Mouse (Mus musculus) forebrain, embryonic 14.5 days (tissue): ENCODE data around the gene B4galnt3. TPM values are rescaled to one million over a fixed set of nuclear protein-coding genes. Genes with fewer than 3 reads are reported as not detected.

Experiments used
- ATAC-seq: fragments of 200-750 bp; cut with Nextera tagmentation; 2 replicates; pipeline ENCODE4 v1.8.0; 2017; ENCODE audit warnings: mild to moderate bottlenecking, moderate library complexity
- DNase-seq: peaks from one replicate; pipeline ENCODE4 v3.0.0-alpha.2; 2015; ENCODE audit warnings: low spot score
- H3K27ac ChIP-seq: fragments of 300-500 bp; sonication (generic); 2 replicates; pipeline ENCODE4 v1.5.1; 2014; ENCODE audit warnings: low read depth, mild to moderate bottlenecking, control low read depth, low read length, moderate library complexity
- H3K27me3 ChIP-seq: fragments of 300-500 bp; sonication (generic); replicated peaks from 2 replicates; pipeline ENCODE4 v1.6.1; 2014; ENCODE audit warnings: low read length, control low read depth, mixed read lengths; ENCODE audit not compliant: control insufficient read depth, insufficient read depth
- H3K36me3 ChIP-seq: fragments of 300-500 bp; sonication (generic); 2 replicates; pipeline ENCODE4 v1.6.1; 2014; ENCODE audit warnings: low read length, control low read depth; ENCODE audit not compliant: control insufficient read depth, insufficient read depth
- H3K4me1 ChIP-seq: fragments of 300-500 bp; sonication (generic); 2 replicates; pipeline ENCODE4 v1.6.1; 2014; ENCODE audit warnings: antibody characterized with exemption, low read length, control low read depth; ENCODE audit not compliant: control insufficient read depth, insufficient read depth
- H3K4me2 ChIP-seq: fragments of 300-500 bp; sonication (generic); 2 replicates; pipeline ENCODE4 v1.6.1; 2014; ENCODE audit warnings: mild to moderate bottlenecking, control low read depth, low read length
- H3K4me3 ChIP-seq: fragments of 300-500 bp; sonication (generic); 2 replicates; pipeline ENCODE4 v1.5.1; 2014; ENCODE audit warnings: low read depth, low read length, control low read depth
- H3K9ac ChIP-seq: fragments of 300-500 bp; sonication (generic); 2 replicates; pipeline ENCODE4 v1.6.1; 2014; ENCODE audit warnings: mild to moderate bottlenecking, low read length, control low read depth, moderate library complexity
- H3K9me3 ChIP-seq: fragments of 300-500 bp; sonication (generic); replicated peaks from 2 replicates; pipeline ENCODE4 v1.6.1; 2016; ENCODE audit warnings: low read length, control low read depth, mixed read lengths; ENCODE audit not compliant: control insufficient read depth
- WGBS: fragments of 180-500 bp; shearing (Covaris S2); extraction: QIAGEN DNeasy Blood & Tissue Kit; methylation state at CpG from one replicate; pipeline ENCODE4 v1.1.7; 2014; 5-methylcytosine and 5-hydroxymethylcytosine counted together
- polyA plus RNA-seq: library from polyadenylated mRNA; unstranded; fragments of >200 nt; fragmentation: Nextera tagmentation; extraction: Ambion mirVana; gene quantifications from 2 replicates; pipeline ENCODE4 v1.2.1, GENCODE M21; 2014

B4galnt3 gene
- polyA plus RNA-seq, 1 experiment from 2014 or later, result not detected

DNA sequence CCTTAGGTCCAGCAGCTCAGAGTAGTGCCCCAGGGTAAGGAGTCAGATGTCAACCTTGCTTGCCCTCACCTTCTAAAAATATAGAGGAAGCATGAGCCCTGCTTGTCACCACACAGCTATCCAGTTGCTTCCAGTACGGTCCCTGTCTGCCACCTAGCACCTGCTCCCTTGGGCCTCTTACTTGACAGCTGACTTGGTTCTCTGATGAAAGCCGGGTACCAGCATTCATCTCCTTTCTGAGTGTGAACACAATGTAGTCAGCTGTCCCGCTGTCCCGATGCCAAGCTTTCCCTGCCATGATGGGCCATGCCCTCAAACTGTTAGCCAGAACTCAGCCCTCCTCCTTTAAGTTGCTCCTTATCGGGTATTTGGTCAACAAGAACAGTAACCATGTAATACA, 112.2 kb downstream of the B4galnt3 start:
- 78% methylated on average over 5 of the region's 5 CpGs for WGBS
- Histone ChIP-seq H3K27ac (no peak overlapping the region), H3K4me2 (no peak overlapping the region), H3K9me3 (no peaks in the 10 kb centered on the region), H3K4me3 (no peak overlapping the region), H3K36me3 (no peaks in the 10 kb centered on the region), H3K27me3 (no peaks in the 10 kb centered on the region), H3K9ac (no peak overlapping the region), H3K4me1 (no peaks in the 10 kb centered on the region)
- DNase-seq (no peak), ATAC-seq (no peak)

GRCm38 (mm10) chr6:120180492-120180891, 113.9 kb downstream of the B4galnt3 start:
- Histone ChIP-seq H3K9me3 (no peaks in the 10 kb centered on the region), H3K27ac (no peak overlapping the region), H3K36me3 (no peaks in the 10 kb centered on the region), H3K27me3 (no peaks in the 10 kb centered on the region), H3K9ac (no peak overlapping the region), H3K4me3 (no peak overlapping the region), H3K4me1 (no peaks in the 10 kb centered on the region), H3K4me2 (no peak overlapping the region)
- WGBS, result 78% methylated on average over 4 of the region's 4 CpGs
- no peak for ATAC-seq
- DNase-seq, result no peak

- Histone ChIP-seq H3K27ac (no peak overlapping the region), H3K9ac (no peak overlapping the region), H3K36me3 (no peaks in the 10 kb centered on the region), H3K4me2 (no peak overlapping the region), H3K9me3 (no peaks in the 10 kb centered on the region), H3K27me3 (no peaks in the 10 kb centered on the region), H3K4me3 (no peak overlapping the region), H3K4me1 (no peaks in the 10 kb centered on the region)
- no peak for DNase-seq
- no peak for ATAC-seq
- WGBS, result 84% methylated on average over 8 of the region's 8 CpGs
Observed at GRCm38 (mm10) chr6:120179756-120180206, 114.6 kb downstream of the B4galnt3 start.

GRCm38 (mm10) chr6:120179044-120179755, 115.2 kb downstream of the B4galnt3 start:
- DNase-seq (no peak), ATAC-seq (no peak)
- no peak overlapping the region for H3K4me2 ChIP-seq
- no peaks in the 10 kb centered on the region for H3K27me3 ChIP-seq
- H3K4me3 ChIP-seq, result no peak overlapping the region
- 92% methylated on average over 6 of the region's 6 CpGs for WGBS
- H3K9ac ChIP-seq, result no peak overlapping the region
- no peaks in the 10 kb centered on the region for H3K36me3 ChIP-seq
- H3K27ac ChIP-seq, result no peak overlapping the region
- no peaks in the 10 kb centered on the region for H3K4me1 ChIP-seq
- no peaks in the 10 kb centered on the region for H3K9me3 ChIP-seq

DNA sequence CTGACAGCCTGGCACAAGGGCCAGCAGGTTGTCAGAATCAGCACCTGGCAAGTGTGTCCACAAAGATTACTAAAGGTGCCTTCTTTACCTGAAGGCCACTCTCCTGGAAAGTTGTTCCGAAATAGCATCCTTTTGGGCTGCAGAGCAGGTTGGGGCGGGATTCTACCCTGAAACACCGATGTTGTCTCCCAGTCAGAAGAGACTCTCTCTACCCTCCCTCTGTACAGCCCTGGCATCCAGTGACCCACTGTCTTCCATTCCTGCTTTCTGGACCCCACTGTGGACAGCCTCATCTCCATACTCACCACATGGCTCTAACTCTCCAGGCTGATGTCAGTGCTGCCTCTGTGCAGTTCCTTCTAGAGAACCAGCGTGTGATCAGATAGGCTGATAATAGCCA, 118.7 kb downstream of the B4galnt3 start:
- 95% methylated on average over 4 of the region's 4 CpGs for WGBS
- no peak for ATAC-seq

DNA sequence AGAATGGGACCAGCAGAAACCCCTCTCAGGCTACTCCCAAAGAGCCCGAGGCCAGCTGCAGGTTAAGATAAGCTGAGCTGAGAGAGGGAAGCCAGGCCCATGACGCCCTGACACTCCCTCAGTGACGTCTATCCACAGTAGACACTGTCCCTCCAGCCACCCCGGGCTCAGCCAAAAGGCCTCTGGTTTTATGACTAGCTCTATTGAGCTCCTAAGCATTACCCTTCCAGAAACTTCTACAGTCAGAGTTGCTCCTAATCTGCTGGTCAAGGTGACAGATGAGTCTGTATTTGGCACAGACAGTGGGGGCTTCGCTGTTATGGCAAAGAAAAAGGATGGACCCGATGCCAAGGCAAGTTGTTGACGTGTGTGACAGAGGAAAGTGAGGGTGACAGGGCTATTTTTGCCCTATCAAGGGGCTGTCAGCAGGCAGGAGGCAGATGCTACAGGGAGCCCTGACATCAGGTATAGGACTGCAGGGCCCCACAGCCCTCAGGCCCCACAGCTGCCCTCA, 119.7 kb downstream of the B4galnt3 start:
- no peaks in the 10 kb centered on the region for H3K27me3 ChIP-seq
- H3K4me3 ChIP-seq, result no peak overlapping the region
- H3K9ac ChIP-seq, result no peak overlapping the region
- H3K9me3 ChIP-seq, result no peaks in the 10 kb centered on the region
- WGBS, result 79% methylated on average over 7 of the region's 7 CpGs
- ATAC-seq, result no peak
- H3K4me1 ChIP-seq, result no peaks in the 10 kb centered on the region
- DNase-seq, result no peak
- H3K27ac ChIP-seq, result no peak overlapping the region
- no peaks in the 10 kb centered on the region for H3K36me3 ChIP-seq
- H3K4me2 ChIP-seq, result no peak overlapping the region

More for the DNA sequence above, 118.7 kb downstream of the B4galnt3 start:
- Histone ChIP-seq H3K27me3 (no peaks in the 10 kb centered on the region), H3K36me3 (no peaks in the 10 kb centered on the region), H3K27ac (no peak overlapping the region), H3K4me3 (no peak overlapping the region), H3K4me2 (no peak overlapping the region), H3K9ac (no peak overlapping the region), H3K9me3 (no peaks in the 10 kb centered on the region), H3K4me1 (no peaks in the 10 kb centered on the region)
- no peak for DNase-seq

DNA sequence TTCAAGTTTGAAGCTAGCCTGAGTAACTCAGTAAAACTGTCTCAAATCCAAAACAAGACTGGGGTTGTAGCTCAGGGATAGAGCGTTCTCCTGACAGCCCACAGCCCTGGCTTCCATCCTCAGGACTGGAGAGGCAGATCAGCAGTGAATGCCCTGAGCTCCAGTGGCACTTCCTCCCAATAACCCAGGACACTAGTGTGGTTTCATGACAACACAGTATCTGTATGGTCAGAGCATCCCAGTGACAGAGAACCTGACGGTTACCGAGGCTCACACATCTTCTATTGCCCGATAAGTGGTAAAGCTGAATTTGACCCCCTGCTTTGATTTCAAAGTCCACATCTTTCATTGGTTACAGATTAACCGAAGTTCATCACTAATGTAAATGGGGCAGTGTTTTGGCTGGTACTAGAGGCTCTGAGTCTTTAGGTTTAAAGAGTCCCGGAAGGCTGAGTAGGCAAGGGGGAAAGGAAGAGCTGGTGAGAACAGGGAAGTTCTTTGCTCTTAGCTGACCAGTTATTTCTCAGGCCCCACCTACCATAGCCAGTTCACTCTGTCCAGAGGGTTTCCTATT, 120.2 kb downstream of the B4galnt3 start:
- WGBS, result 80% methylated on average over 6 of the region's 6 CpGs
- DNase-seq (no peak), ATAC-seq (no peak)
- H3K27ac ChIP-seq, result no peak overlapping the region
- no peak overlapping the region for H3K4me2 ChIP-seq
- H3K9ac ChIP-seq, result no peak overlapping the region
- no peaks in the 10 kb centered on the region for H3K9me3 ChIP-seq
- no peaks in the 10 kb centered on the region for H3K4me1 ChIP-seq
- H3K4me3 ChIP-seq, result no peak overlapping the region
- H3K36me3 ChIP-seq, result no peaks in the 10 kb centered on the region
- H3K27me3 ChIP-seq, result no peaks in the 10 kb centered on the region

GRCm38 (mm10) chr6:120172294-120173017, 121.9 kb downstream of the B4galnt3 start:
- 83% methylated on average over 8 of the region's 8 CpGs for WGBS
- H3K4me3 ChIP-seq, result no peak overlapping the region
- no peak for DNase-seq
- H3K27ac ChIP-seq, result no peak overlapping the region
- H3K4me2 ChIP-seq, result no peak overlapping the region
- ATAC-seq, result no peak
- H3K9ac ChIP-seq, result no peak overlapping the region
- no peaks in the 10 kb centered on the region for H3K9me3 ChIP-seq
- no peaks in the 10 kb centered on the region for H3K36me3 ChIP-seq
- H3K4me1 ChIP-seq, result no peaks in the 10 kb centered on the region
- H3K27me3 ChIP-seq, result no peaks in the 10 kb centered on the region

DNA sequence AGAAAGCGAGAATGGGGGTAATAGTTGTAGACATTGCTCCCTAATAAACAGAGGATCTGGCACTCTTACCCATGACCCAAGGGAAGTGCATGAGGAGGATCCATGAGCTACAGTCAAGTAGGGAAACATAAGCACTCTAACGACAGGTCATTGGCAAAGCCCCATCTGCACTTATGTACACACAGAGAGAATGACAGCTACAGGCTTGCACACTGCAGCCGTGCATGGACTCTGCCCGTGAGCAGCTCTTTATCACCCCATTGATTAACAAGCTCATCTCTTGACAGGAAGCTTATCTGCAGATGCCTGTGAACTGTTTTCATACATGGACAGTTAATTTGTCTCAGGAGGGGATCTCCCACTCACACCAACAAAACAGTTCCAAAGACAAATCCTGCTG, 126.8 kb downstream of the B4galnt3 start:
- Histone ChIP-seq H3K27me3 (no peaks in the 10 kb centered on the region), H3K9ac (no peak overlapping the region), H3K9me3 (no peaks in the 10 kb centered on the region), H3K4me1 (no peaks in the 10 kb centered on the region), H3K4me2 (no peak overlapping the region), H3K36me3 (no peaks in the 10 kb centered on the region), H3K4me3 (no peak overlapping the region), H3K27ac (no peak overlapping the region)
- ATAC-seq, result no peak
- DNase-seq, result no peak
- 84% methylated on average over 4 of the region's 4 CpGs for WGBS
